Mouse (Mus musculus) hindbrain, embryonic 15.5 days (tissue): Measurements from ENCODE around the gene Gpatch8. TPM values are rescaled to one million over a fixed set of nuclear protein-coding genes. Genes with fewer than 3 reads are reported as not detected.

Source experiments
- ATAC-seq: fragments of 200-750 bp; cut with Nextera tagmentation; 2 replicates; pipeline ENCODE4 v1.8.0; 2017; ENCODE audit warnings: low read depth, moderate number of reproducible peaks, moderate TSS enrichment; ENCODE audit not compliant: low FRiP score
- H3K27ac ChIP-seq: fragments of 300-500 bp; sonication (generic); replicated peaks from 2 replicates; pipeline ENCODE4 v1.5.1; 2015; ENCODE audit warnings: mild to moderate bottlenecking, inconsistent platforms
- H3K27me3 ChIP-seq: fragments of 300-500 bp; sonication (generic); 2 replicates; pipeline ENCODE4 v1.6.1; 2015; ENCODE audit warnings: control low read depth, inconsistent platforms
- H3K36me3 ChIP-seq: fragments of 300-500 bp; sonication (generic); 2 replicates; pipeline ENCODE4 v1.6.1; 2015; ENCODE audit warnings: control low read depth, inconsistent platforms
- H3K4me1 ChIP-seq: fragments of 300-500 bp; sonication (generic); replicated peaks from 2 replicates; pipeline ENCODE4 v1.6.1; 2015; ENCODE audit warnings: control low read depth, inconsistent platforms
- H3K4me2 ChIP-seq: fragments of 300-500 bp; sonication (generic); 2 replicates; pipeline ENCODE4 v1.6.1; 2015; ENCODE audit warnings: moderate library complexity, mild to moderate bottlenecking, inconsistent platforms
- H3K4me3 ChIP-seq: fragments of 300-500 bp; sonication (generic); 2 replicates; pipeline ENCODE4 v1.5.1; 2015; ENCODE audit warnings: mild to moderate bottlenecking, inconsistent platforms
- H3K9ac ChIP-seq: fragments of 300-500 bp; sonication (generic); 2 replicates; pipeline ENCODE4 v1.6.1; 2015; ENCODE audit warnings: inconsistent platforms
- H3K9me3 ChIP-seq: fragments of 300-500 bp; sonication (generic); 2 replicates; pipeline ENCODE4 v1.6.1; 2016; ENCODE audit warnings: control low read depth, inconsistent platforms
- WGBS: fragments of 180-500 bp; shearing (Covaris S2); methylation state at CpG from one replicate; pipeline ENCODE4 v1.1.7; 2015; 5-methylcytosine and 5-hydroxymethylcytosine counted together
- polyA plus RNA-seq: library from polyadenylated mRNA; unstranded; fragments of >200 nt; fragmentation: Nextera tagmentation; extraction: Ambion mirVana; gene quantifications from 2 replicates; pipeline ENCODE4 v1.2.1, GENCODE M21; 2015

Gene Gpatch8
- polyA plus RNA-seq, 1 experiment from 2014 or later = 66.6 TPM

- Histone ChIP-seq H3K27ac (peak overlapping the region; percentile 55), H3K4me3 (no peak overlapping the region; the same call in 1 of the 2 replicates), H3K9me3 (no peaks in the 10 kb centered on the region), H3K4me2 (peak overlapping the region; percentile 32), H3K36me3 (no peaks in the 10 kb centered on the region), H3K27me3 (peaks cover 5% of the 10 kb centered on the region; the same call in 1 of the 2 replicates), H3K4me1 (peaks cover 26% of the 10 kb centered on the region), H3K9ac (no peak overlapping the region)
- ATAC-seq = peak; percentile 39; the same call in 1 of the 2 replicates
- WGBS = 10% methylated on average over 26 of the region's 26 CpGs
Measured at GRCm38 (mm10) chr11:102465713-102466436, 90.3 kb downstream of the Gpatch8 start.

GRCm38 (mm10) chr11:102464901-102465300 lies 91.3 kb downstream of the Gpatch8 start:
- 88% methylated on average over 6 of the region's 6 CpGs for WGBS
- Histone ChIP-seq H3K4me2 (no peak overlapping the region), H3K27ac (no peak overlapping the region), H3K9ac (no peak overlapping the region), H3K4me3 (no peak overlapping the region), H3K36me3 (no peaks in the 10 kb centered on the region), H3K4me1 (peaks cover 26% of the 10 kb centered on the region), H3K27me3 (peaks cover 5% of the 10 kb centered on the region; the same call in 1 of the 2 replicates), H3K9me3 (no peaks in the 10 kb centered on the region)
- ATAC-seq = no peak

GRCm38 (mm10) chr11:102461764-102462163 lies 94.4 kb downstream of the Gpatch8 start:
- no peak overlapping the region for H3K27ac ChIP-seq
- ATAC-seq = no peak
- no peak overlapping the region for H3K4me2 ChIP-seq
- peaks cover 16% of the 10 kb centered on the region for H3K4me1 ChIP-seq
- no peak overlapping the region for H3K4me3 ChIP-seq
- H3K9ac ChIP-seq = no peak overlapping the region
- H3K36me3 ChIP-seq = no peaks in the 10 kb centered on the region
- no peaks in the 10 kb centered on the region for H3K9me3 ChIP-seq
- peaks cover 10% of the 10 kb centered on the region; the same call in 1 of the 2 replicates for H3K27me3 ChIP-seq
- 88% methylated on average over 3 of the region's 3 CpGs for WGBS

- H3K27me3 ChIP-seq = peaks cover 10% of the 10 kb centered on the region; the same call in 1 of the 2 replicates
- H3K9ac ChIP-seq = no peak overlapping the region
- H3K4me3 ChIP-seq = no peak overlapping the region
- H3K4me2 ChIP-seq = no peak overlapping the region
- H3K27ac ChIP-seq = no peak overlapping the region
- no peak for ATAC-seq
- peaks cover 14% of the 10 kb centered on the region for H3K4me1 ChIP-seq
- H3K9me3 ChIP-seq = no peaks in the 10 kb centered on the region
- no peaks in the 10 kb centered on the region for H3K36me3 ChIP-seq
- WGBS = 60% methylated on average over 16 of the region's 16 CpGs
Measured at GRCm38 (mm10) chr11:102460541-102460940, 95.7 kb downstream of the Gpatch8 start.

GRCm38 (mm10) chr11:102455740-102456396 lies 100.3 kb downstream of the Gpatch8 start:
- no peaks in the 10 kb centered on the region for H3K36me3 ChIP-seq
- peaks cover 21% of the 10 kb centered on the region for H3K4me1 ChIP-seq
- H3K9ac ChIP-seq = peak overlapping the region; percentile 67
- under 1% methylated on average over 38 of the region's 40 CpGs for WGBS
- H3K9me3 ChIP-seq = no peaks in the 10 kb centered on the region
- ATAC-seq = peak; percentile 85
- 0 out of 2 replicates have a peak, but pooled peaks cover 10% of the 10 kb centered on the region for H3K27me3 ChIP-seq
- peak overlapping the region; percentile 78 for H3K27ac ChIP-seq
- peak overlapping the region; percentile 59 for H3K4me3 ChIP-seq
- peak overlapping the region; percentile 98 for H3K4me2 ChIP-seq

GRCm38 (mm10) chr11:102453131-102453530 lies 103.1 kb downstream of the Gpatch8 start:
- H3K4me3 ChIP-seq = no peak overlapping the region
- H3K4me1 ChIP-seq = peaks cover 28% of the 10 kb centered on the region
- ATAC-seq = no peak
- H3K4me2 ChIP-seq = no peak overlapping the region
- H3K9me3 ChIP-seq = no peaks in the 10 kb centered on the region
- no peaks in the 10 kb centered on the region for H3K36me3 ChIP-seq
- no peak overlapping the region for H3K9ac ChIP-seq
- 0 out of 2 replicates have a peak, but pooled peaks cover 10% of the 10 kb centered on the region for H3K27me3 ChIP-seq
- no peak overlapping the region for H3K27ac ChIP-seq
- 26% methylated on average over 10 of the region's 10 CpGs for WGBS

GRCm38 (mm10) chr11:102449043-102450008 lies 106.9 kb downstream of the Gpatch8 start:
- WGBS = 50% methylated on average over 17 of the region's 17 CpGs
- peaks cover 34% of the 10 kb centered on the region for H3K4me1 ChIP-seq

GRCm38 (mm10) chr11:102448327-102448726 lies 107.9 kb downstream of the Gpatch8 start:
- no peak overlapping the region for H3K9ac ChIP-seq
- 0 out of 2 replicates have a peak, but pooled peaks cover 3% of the 10 kb centered on the region for H3K27me3 ChIP-seq
- H3K9me3 ChIP-seq = no peaks in the 10 kb centered on the region
- peaks cover 42% of the 10 kb centered on the region for H3K4me1 ChIP-seq
- H3K4me2 ChIP-seq = peak overlapping the region; percentile 65
- H3K36me3 ChIP-seq = peaks cover 6% of the 10 kb centered on the region; the same call in 1 of the 2 replicates
- H3K4me3 ChIP-seq = peak overlapping the region; percentile 72
- peak overlapping the region; percentile 99; the same call in 1 of the 2 replicates for H3K27ac ChIP-seq
- ATAC-seq = no peak
- WGBS = 19% methylated on average over 8 of the region's 8 CpGs

More at GRCm38 (mm10) chr11:102449043-102450008, 106.9 kb downstream of the Gpatch8 start:
- no peaks in the 10 kb centered on the region for H3K9me3 ChIP-seq
- H3K4me3 ChIP-seq = no peak overlapping the region
- H3K27ac ChIP-seq = no peak overlapping the region
- no peak for ATAC-seq
- H3K4me2 ChIP-seq = no peak overlapping the region
- no peaks in the 10 kb centered on the region for H3K36me3 ChIP-seq
- no peak overlapping the region for H3K9ac ChIP-seq
- 0 out of 2 replicates have a peak, but pooled peaks cover 4% of the 10 kb centered on the region for H3K27me3 ChIP-seq

GRCm38 (mm10) chr11:102447497-102447896 lies 108.7 kb downstream of the Gpatch8 start, which contains the start of gene Fam171a2:
Fam171a2 (minus strand) TSS chr11:102447682.
- Histone ChIP-seq H3K4me1 (peaks cover 42% of the 10 kb centered on the region), H3K36me3 (peaks cover 12% of the 10 kb centered on the region), H3K4me2 (peak within 1 kb of the TSS; percentile 65), H3K9me3 (no peaks in the 10 kb centered on the region), H3K4me3 (peak within 1 kb of the TSS; percentile 72), H3K9ac (peak within 1 kb of the TSS; percentile 97), H3K27me3 (0 out of 2 replicates have a peak, but pooled peaks cover 3% of the 10 kb centered on the region), H3K27ac (peak within 1 kb of the TSS; percentile 99)
- ATAC-seq = peak; percentile 74
- WGBS = under 1% methylated on average over 38 of the region's 40 CpGs

GRCm38 (mm10) chr11:102446581-102447461 lies 109.4 kb downstream of the Gpatch8 start:
- H3K36me3 ChIP-seq = peaks cover 17% of the 10 kb centered on the region
- H3K9ac ChIP-seq = peak overlapping the region; percentile 97
- H3K4me2 ChIP-seq = peak overlapping the region; percentile 65
- peaks cover 42% of the 10 kb centered on the region for H3K4me1 ChIP-seq
- peak overlapping the region; percentile 72 for H3K4me3 ChIP-seq
- no peaks in the 10 kb centered on the region for H3K27me3 ChIP-seq
- ATAC-seq = peak; percentile 68
- H3K9me3 ChIP-seq = no peaks in the 10 kb centered on the region
- under 1% methylated on average over 46 of the region's 49 CpGs for WGBS
- H3K27ac ChIP-seq = peak overlapping the region; percentile 99
